Mouse (Mus musculus): Measurements from ENCODE around the gene Yipf7.

GRCm38 (mm10) chr5:69520661-69521278 lies 21.7 kb downstream of the Yipf7 start:
- TF ChIP-seq GATA1 (IDR thresholded peaks at IDR 0.05; ENCODE audit: low read length), result no peak
- no peak for TF ChIP-seq TAL1 (IDR thresholded peaks at IDR 0.05; ENCODE audit: low read length)

Data from erythroblast, embryonic 14.5 days (primary cell).